Mouse (Mus musculus): ENCODE measurements around the gene Tsen15. TPM values are rescaled to one million over a fixed set of nuclear protein-coding genes. Genes with fewer than 3 reads are reported as not detected.

Tsen15 gene
- total and polyA plus RNA-seq, 3 experiments, result 23.1 to 65.9 (median 40.9) TPM

GRCm38 (mm10) chr1:152400556-152401540 lies 14.4 kb upstream of the Tsen15 start:
- H3K9me3 ChIP-seq (replicated peaks; ENCODE audit: low read length), result peaks cover 15% of the 10 kb centered on the region
- DNase-seq (ENCODE audit: extremely low read depth), result no peak
- dilution Hi-C loops (cut with MboI; ENCODE audit: extremely low pct_ligation_motif_present, extremely low pct_unique_long_range_greater_than_20kb, low sequenced_read_pairs) (no loop called here), in situ Hi-C loops (cut with MboI; ENCODE audit: low pct_ligation_motif_present, low pct_unique_long_range_greater_than_20kb, low sequenced_read_pairs) (no loop called here)
- no peak overlapping the region for H3K4me3 ChIP-seq (replicated peaks in 1 of 3; ENCODE audit: low read depth in 2 of 3, low read length in 2 of 3, poor library complexity in 1 of 3)
- no peaks in the 10 kb centered on the region for H3K36me3 ChIP-seq (replicated peaks in 1 of 2; ENCODE audit: control insufficient read depth in 1 of 2, insufficient read depth in 1 of 2, low read length in 1 of 2)
- H3K79me2 ChIP-seq (replicated peaks; ENCODE audit: control insufficient read depth, extremely low read depth, insufficient read depth, poor library complexity, severe bottlenecking), result no peaks in the 10 kb centered on the region
- no peaks in the 10 kb centered on the region for H3K27me3 ChIP-seq (replicated peaks)
- no peaks in the 10 kb centered on the region for H3K4me1 ChIP-seq (ENCODE audit: control insufficient read depth in 1 of 2, insufficient read depth in 2 of 2)
- H3K27ac ChIP-seq (ENCODE audit: insufficient read depth, low read depth), result no peak overlapping the region
- TF ChIP-seq PAX5 (IDR thresholded peaks at IDR 0.05; ENCODE audit: low read length) (no peak), BHLHE40 (IDR thresholded peaks at IDR 0.05; ENCODE audit: low read depth, low read length) (no peak), ZMIZ1 (IDR thresholded peaks at IDR 0.05; ENCODE audit: low read depth, low read length) (no peak), NRF1 (IDR thresholded peaks at IDR 0.05; ENCODE audit: low read depth, low read length) (no peak), USF2 (conservative IDR thresholded peaks at IDR 0.05; ENCODE audit: low read depth, low read length) (no peak), KAT2A (IDR thresholded peaks at IDR 0.05; ENCODE audit: insufficient replicate concordance, low read length) (no peak), NELFE (IDR thresholded peaks at IDR 0.05; ENCODE audit: low read depth, low read length) (no peak), MAZ (IDR thresholded peaks at IDR 0.05; ENCODE audit: low read depth, low read length) (no peak), ZKSCAN1 (IDR thresholded peaks at IDR 0.05; ENCODE audit: borderline replicate concordance, low read depth, low read length) (no peak), POLR2AphosphoS2 (IDR thresholded peaks at IDR 0.05; ENCODE audit: low read depth, low read length) (no peak), SMC3 (IDR thresholded peaks at IDR 0.05; ENCODE audit: low read depth, low read length) (no peak), SIN3A (IDR thresholded peaks at IDR 0.05; ENCODE audit: low read length) (no peak), POLR2A (IDR thresholded peaks at IDR 0.05; ENCODE audit: low read depth, low read length) (no peak), ELF1 (IDR thresholded peaks at IDR 0.05; ENCODE audit: low read depth, low read length) (no peak), ETS1 (conservative IDR thresholded peaks at IDR 0.05; ENCODE audit: low read depth, low read length) (no peak), CTCF (conservative IDR thresholded peaks at IDR 0.05 in 1 of 2, IDR thresholded peaks at IDR 0.05 in 1 of 2; ENCODE audit: low read depth in 2 of 2, low read length in 2 of 2) (no peak), MYC (IDR thresholded peaks at IDR 0.05; ENCODE audit: low read depth, low read length) (no peak)
- no peak overlapping the region for H3K9ac ChIP-seq (ENCODE audit: insufficient read depth, low read depth)
- H3K4me2 ChIP-seq (ENCODE audit: insufficient read depth, low read depth, poor library complexity, severe bottlenecking), result no peak overlapping the region

GRCm38 (mm10) chr1:152399790-152400555 lies 13.5 kb upstream of the Tsen15 start, which contains the start of gene Colgalt2:
Gene Colgalt2, plus strand, starts transcription at chr1:152399830.
- no peak within 1 kb of the TSS for H3K4me2 ChIP-seq (ENCODE audit: insufficient read depth, low read depth, poor library complexity, severe bottlenecking)
- H3K79me2 ChIP-seq (replicated peaks; ENCODE audit: control insufficient read depth, extremely low read depth, insufficient read depth, poor library complexity, severe bottlenecking), result no peaks in the 10 kb centered on the region
- no peak within 1 kb of the TSS for H3K9ac ChIP-seq (ENCODE audit: insufficient read depth, low read depth)
- no peaks in the 10 kb centered on the region for H3K36me3 ChIP-seq (replicated peaks in 1 of 2; ENCODE audit: control insufficient read depth in 1 of 2, insufficient read depth in 1 of 2, low read length in 1 of 2)
- H3K4me1 ChIP-seq (ENCODE audit: control insufficient read depth in 1 of 2, insufficient read depth in 2 of 2), result no peaks in the 10 kb centered on the region
- TF ChIP-seq CHD2 (IDR thresholded peaks at IDR 0.05; ENCODE audit: low read length), result no peak
- TF ChIP-seq JUN (IDR thresholded peaks at IDR 0.05; ENCODE audit: insufficient read depth, low read depth, low read length), result no peak
- TF ChIP-seq ZKSCAN1 (IDR thresholded peaks at IDR 0.05; ENCODE audit: borderline replicate concordance, low read depth, low read length), result no peak
- TF ChIP-seq BHLHE40 (IDR thresholded peaks at IDR 0.05; ENCODE audit: low read depth, low read length), result no peak
- no peak for TF ChIP-seq ZNF384 (IDR thresholded peaks at IDR 0.05; ENCODE audit: low read depth, low read length)
- no peak for TF ChIP-seq NELFE (IDR thresholded peaks at IDR 0.05; ENCODE audit: low read depth, low read length)
- no peak for TF ChIP-seq NRF1 (IDR thresholded peaks at IDR 0.05; ENCODE audit: low read depth, low read length)
- no peak for TF ChIP-seq TCF12 (IDR thresholded peaks at IDR 0.05; ENCODE audit: low read depth, low read length)
- no peak for TF ChIP-seq JUND (conservative IDR thresholded peaks at IDR 0.05; ENCODE audit: low read depth, low read length)
- no peak for TF ChIP-seq ZMIZ1 (IDR thresholded peaks at IDR 0.05; ENCODE audit: low read depth, low read length)
- TF ChIP-seq RCOR1 (conservative IDR thresholded peaks at IDR 0.05; ENCODE audit: low read depth, low read length), result no peak
- no peak for TF ChIP-seq MAFK (IDR thresholded peaks at IDR 0.05; ENCODE audit: insufficient replicate concordance, low read length)
- TF ChIP-seq UBTF (IDR thresholded peaks at IDR 0.05; ENCODE audit: low read depth, low read length), result no peak
- no peak for TF ChIP-seq ELF1 (IDR thresholded peaks at IDR 0.05; ENCODE audit: low read depth, low read length)
- TF ChIP-seq SMC3 (IDR thresholded peaks at IDR 0.05; ENCODE audit: low read depth, low read length), result no peak
- no peak for TF ChIP-seq PAX5 (IDR thresholded peaks at IDR 0.05; ENCODE audit: low read length)
- no peak for TF ChIP-seq GABPA (IDR thresholded peaks at IDR 0.05; ENCODE audit: insufficient replicate concordance, low read depth, low read length)
- TF ChIP-seq MAZ (IDR thresholded peaks at IDR 0.05; ENCODE audit: low read depth, low read length), result no peak
- TF ChIP-seq MEF2A (IDR thresholded peaks at IDR 0.05; ENCODE audit: borderline replicate concordance, low read depth, low read length), result no peak
- no peak for TF ChIP-seq HCFC1 (IDR thresholded peaks at IDR 0.05; ENCODE audit: low read depth, low read length)
- no peaks in the 10 kb centered on the region for H3K27me3 ChIP-seq (replicated peaks)
- in situ Hi-C loops (cut with MboI; ENCODE audit: low pct_ligation_motif_present, low pct_unique_long_range_greater_than_20kb, low sequenced_read_pairs), result no loop called here
- no peak for DNase-seq (ENCODE audit: extremely low read depth)
- H3K27ac ChIP-seq (ENCODE audit: insufficient read depth, low read depth), result no peak within 1 kb of the TSS
- H3K4me3 ChIP-seq (replicated peaks in 1 of 3; ENCODE audit: low read depth in 2 of 3, low read length in 2 of 3, poor library complexity in 1 of 3), result no peak within 1 kb of the TSS
- dilution Hi-C loops (cut with MboI; ENCODE audit: extremely low pct_ligation_motif_present, extremely low pct_unique_long_range_greater_than_20kb, low sequenced_read_pairs), result no loop called here
- peaks cover 19% of the 10 kb centered on the region for H3K9me3 ChIP-seq (replicated peaks; ENCODE audit: low read length)
